Mouse (Mus musculus): ENCODE results near the gene Alg6. TPM values are rescaled to one million over a fixed set of nuclear protein-coding genes. Genes with fewer than 3 reads are reported as not detected.

Alg6 gene
- total RNA-seq, 1 experiment from 2014 or later = 12.3 TPM

Other genes with a start within 250 kb of the Alg6 start
- gene Foxd3, start 59.4 kb upstream of the Alg6 start, total RNA-seq (2017) = not detected in 2 replicates
- gene Efcab7, start 113.5 kb downstream of the Alg6 start, total RNA-seq (2017) = 10.7 and 13.8 TPM in 2 replicates
- gene Pgm1, start 213.8 kb downstream of the Alg6 start, total RNA-seq (2017) = 23.4 and 25.9 TPM in 2 replicates
- gene Itgb3bp, start 214.1 kb downstream of the Alg6 start, total RNA-seq (2017) = 24.0 and 53.5 TPM in 2 replicates